Mouse (Mus musculus) megakaryocyte, embryonic 14.5 days (primary cell): Measurements from ENCODE around the gene Timm13.

Experiments
- FLI1 ChIP-seq: IDR thresholded peaks from 2 replicates; pipeline ENCODE4 v1.6.1; 2012; ENCODE audit warnings: low read length, inconsistent platforms, mixed read lengths
- GATA1 ChIP-seq: IDR thresholded peaks from 3 replicates; pipeline ENCODE4 v1.6.1; 2012; ENCODE audit warnings: mixed read lengths, low read length, inconsistent platforms, borderline replicate concordance

- TF ChIP-seq GATA1 (no peak), FLI1 (no peak)
These were observed 5.7 kb downstream of the Timm13 start for GRCm38 (mm10) chr10:80895100-80895499.
